21 mouse cellular contexts compared by ENCODE assay signal in the genomic region with DNA sequence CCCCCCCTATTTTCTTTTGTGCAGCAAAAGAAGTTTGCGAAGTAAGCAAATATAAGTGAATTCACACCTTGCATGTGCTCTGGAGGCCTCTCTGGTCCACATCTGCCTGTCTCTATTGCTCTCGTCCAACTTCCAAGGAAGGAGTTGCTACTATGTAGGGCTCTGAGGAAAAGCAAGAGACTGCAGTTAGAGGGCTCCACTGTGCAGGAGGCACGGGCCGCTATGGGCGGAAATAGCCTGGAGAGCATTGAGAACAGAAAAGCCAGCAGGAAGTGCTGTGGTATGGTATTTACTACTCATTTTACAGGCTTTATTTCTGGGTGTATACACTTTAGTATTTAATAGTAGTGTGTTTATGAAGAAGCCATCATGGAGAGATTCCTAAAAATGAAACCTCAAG.
DNase-seq lines count a peak whose midpoint lies in the region; ATAC-seq and TF ChIP-seq lines count a peak whose summit lies in the region.
"Had no signal": no experiment of that assay in that cellular context is flagged by ENCODE, and none has a peak within 500 bp of the region (broad histone marks: within the 10 kb centered on the region; RNA-seq: fewer than 3 reads in every experiment).

No protein-coding gene starts in this region.

- intact Hi-C loops in left cerebral cortex, adult 2 months (cut with DNase I), result loop anchor here (10.0 kb wide), 2 partner anchors 152 to 372 kb away; no protein-coding TSS in a partner anchor

- H3K27me3 ChIP-seq in hindbrain, postnatal 0 days (ENCODE audit: insufficient read depth, low read length), result no peaks in the 10 kb centered on the region
- H3K27me3 ChIP-seq in hindbrain, embryonic 16.5 days (replicated peaks; ENCODE audit: control insufficient read depth, insufficient read depth, low read length), result no peaks in the 10 kb centered on the region
- no peaks in the 10 kb centered on the region for H3K27me3 ChIP-seq in lung, postnatal 0 days (replicated peaks; ENCODE audit: insufficient read depth, low read length)
- no peaks in the 10 kb centered on the region for H3K27me3 ChIP-seq in stomach, postnatal 0 days (ENCODE audit: control insufficient read depth, insufficient read depth, low read length)
- no peaks in the 10 kb centered on the region for H3K27me3 ChIP-seq in kidney, embryonic 16.5 days (ENCODE audit: insufficient read depth, low read length)
- H3K27me3 ChIP-seq: embryonic facial prominence, embryonic 12.5 days; forebrain, embryonic 15.5 days had no signal

- WGBS in hindbrain, postnatal 0 days, result 75% methylated on average over 5 of the region's 5 CpGs
- 78% methylated on average over 5 of the region's 5 CpGs for WGBS in hindbrain, embryonic 16.5 days
- 59% methylated on average over 5 of the region's 5 CpGs for WGBS in lung, postnatal 0 days
- WGBS in stomach, postnatal 0 days, result 67% methylated on average over 5 of the region's 5 CpGs
- 60% methylated on average over 5 of the region's 5 CpGs for WGBS in kidney, embryonic 16.5 days

- no peaks in the 10 kb centered on the region for H3K9me3 ChIP-seq in hindbrain, postnatal 0 days (ENCODE audit: low read length)
- H3K9me3 ChIP-seq in hindbrain, embryonic 16.5 days (ENCODE audit: control insufficient read depth, low read length), result no peaks in the 10 kb centered on the region
- no peaks in the 10 kb centered on the region for H3K9me3 ChIP-seq in lung, postnatal 0 days (ENCODE audit: low read length)
- no peaks in the 10 kb centered on the region for H3K9me3 ChIP-seq in stomach, postnatal 0 days (ENCODE audit: control insufficient read depth, low read length)
- no peaks in the 10 kb centered on the region for H3K9me3 ChIP-seq in kidney, embryonic 16.5 days (ENCODE audit: low read length)
- H3K9me3 ChIP-seq: embryonic facial prominence, embryonic 12.5 days; forebrain, embryonic 15.5 days; heart, embryonic 13.5 days; hindbrain, embryonic 13.5 days had no signal

- no peak overlapping the region for H3K27ac ChIP-seq in hindbrain, postnatal 0 days
- no peak overlapping the region for H3K27ac ChIP-seq in hindbrain, embryonic 16.5 days (ENCODE audit: low read depth, low read length)
- no peak overlapping the region for H3K27ac ChIP-seq in left cerebral cortex, adult 2 months
- H3K27ac ChIP-seq in lung, postnatal 0 days (ENCODE audit: low read length), result no peak overlapping the region
- no peak overlapping the region for H3K27ac ChIP-seq in stomach, postnatal 0 days (replicated peaks)
- no peak overlapping the region for H3K27ac ChIP-seq in kidney, embryonic 16.5 days (ENCODE audit: low read length)
- H3K27ac ChIP-seq: embryonic facial prominence, embryonic 12.5 days; forebrain, embryonic 15.5 days; heart, embryonic 13.5 days; hindbrain, embryonic 13.5 days had no signal

- peak; percentile 26; the same call in 1 of the 2 replicates for TF ChIP-seq CTCF in hindbrain, postnatal 0 days (IDR thresholded peaks at IDR 0.05; ENCODE audit: low read depth)
- TF ChIP-seq CTCF in left cerebral cortex, adult 2 months (IDR thresholded peaks at IDR 0.05), result peak; percentile 18
- TF ChIP-seq CTCF in lung, postnatal 0 days (IDR thresholded peaks at IDR 0.05), result peak; percentile 39
- TF ChIP-seq CTCF in stomach, postnatal 0 days (IDR thresholded peaks at IDR 0.05; ENCODE audit: low read depth), result peak; percentile 28; the same call in 1 of the 2 replicates

- no peak for ATAC-seq in hindbrain, postnatal 0 days
- no peak for ATAC-seq in hindbrain, embryonic 16.5 days
- no peak for ATAC-seq in lung, postnatal 0 days
- no peak for ATAC-seq in stomach, postnatal 0 days (ENCODE audit: low FRiP score, low TSS enrichment)
- no peak for ATAC-seq in kidney, embryonic 16.5 days (ENCODE audit: low FRiP score, low TSS enrichment)
- ATAC-seq: CD4-positive, CD25-positive, alpha-beta regulatory T cell, adult 4 months; forebrain, embryonic 15.5 days had no signal

- no peak for TF ChIP-seq EP300 in lung, postnatal 0 days (IDR thresholded peaks at IDR 0.05)
- TF ChIP-seq EP300 in stomach, postnatal 0 days (optimal IDR thresholded peaks at IDR 0.05), result no peak

- no peak overlapping the region for H3K9ac ChIP-seq in hindbrain, postnatal 0 days (replicated peaks; ENCODE audit: low read length)
- no peak overlapping the region for H3K9ac ChIP-seq in hindbrain, embryonic 16.5 days (ENCODE audit: low read depth, low read length)
- no peak overlapping the region for H3K9ac ChIP-seq in lung, postnatal 0 days (replicated peaks; ENCODE audit: low read depth)
- H3K9ac ChIP-seq in stomach, postnatal 0 days (ENCODE audit: low read length), result no peak overlapping the region
- H3K9ac ChIP-seq in kidney, embryonic 16.5 days (replicated peaks; ENCODE audit: low read length), result no peak overlapping the region
- H3K9ac ChIP-seq: embryonic facial prominence, embryonic 12.5 days; forebrain, embryonic 15.5 days; heart, embryonic 13.5 days; hindbrain, embryonic 13.5 days had no signal

- DNase-seq in hindbrain, postnatal 0 days (ENCODE audit: low spot score), result no peak
- no peak for DNase-seq in left cerebral cortex, adult 2 months (ENCODE audit: extremely low spot score in 1 of 2, low spot score in 2 of 2)
- no peak for DNase-seq in left cerebral cortex, adult 9 months (ENCODE audit: low spot score in 2 of 2)
- no peak for DNase-seq in lung, postnatal 0 days (ENCODE audit: low spot score)
- DNase-seq in lung, postnatal 4 days, result no peak
- DNase-seq in stomach, postnatal 0 days (ENCODE audit: low spot score), result no peak
- DNase-seq: adrenal gland, postnatal 14 days; B cell, adult 2 months; cerebellum, adult 11-12 months; cerebellum, adult 9-10 months; cerebellum, postnatal 25 days; heart, adult 11 months; heart, postnatal 10 days had no signal

- H3K4me3 ChIP-seq in hindbrain, postnatal 0 days (ENCODE audit: low read length), result no peak overlapping the region
- no peak overlapping the region for H3K4me3 ChIP-seq in hindbrain, embryonic 16.5 days (ENCODE audit: low read length)
- H3K4me3 ChIP-seq in left cerebral cortex, adult 2 months, result no peak overlapping the region
- H3K4me3 ChIP-seq in lung, postnatal 0 days (ENCODE audit: low read depth, low read length), result no peak overlapping the region
- no peak overlapping the region for H3K4me3 ChIP-seq in stomach, postnatal 0 days (ENCODE audit: low read depth, low read length)
- H3K4me3 ChIP-seq in kidney, embryonic 16.5 days (ENCODE audit: low read length), result no peak overlapping the region
- H3K4me3 ChIP-seq: embryonic facial prominence, embryonic 12.5 days; forebrain, embryonic 15.5 days; heart, embryonic 13.5 days; hindbrain, embryonic 13.5 days had no signal

- no peaks in the 10 kb centered on the region for H3K36me3 ChIP-seq in hindbrain, postnatal 0 days (ENCODE audit: insufficient read depth, low read length)
- H3K36me3 ChIP-seq in hindbrain, embryonic 16.5 days (ENCODE audit: control insufficient read depth, insufficient read depth, low read length), result no peaks in the 10 kb centered on the region
- H3K36me3 ChIP-seq in lung, postnatal 0 days (ENCODE audit: insufficient read depth, low read length), result no peaks in the 10 kb centered on the region
- no peaks in the 10 kb centered on the region for H3K36me3 ChIP-seq in stomach, postnatal 0 days (ENCODE audit: control insufficient read depth, insufficient read depth, low read length)
- no peaks in the 10 kb centered on the region for H3K36me3 ChIP-seq in kidney, embryonic 16.5 days (ENCODE audit: insufficient read depth, low read length)
- H3K36me3 ChIP-seq: embryonic facial prominence, embryonic 12.5 days; forebrain, embryonic 15.5 days; G1E; heart, embryonic 13.5 days; hindbrain, embryonic 13.5 days had no signal

- H3K4me1 ChIP-seq in hindbrain, postnatal 0 days (ENCODE audit: insufficient read depth, low read length), result no peaks in the 10 kb centered on the region
- peaks cover 3% of the 10 kb centered on the region; the same call in 1 of the 2 replicates for H3K4me1 ChIP-seq in hindbrain, embryonic 16.5 days (ENCODE audit: control insufficient read depth, insufficient read depth, low read depth, low read length)
- no peaks in the 10 kb centered on the region for H3K4me1 ChIP-seq in lung, postnatal 0 days (ENCODE audit: insufficient read depth, low read depth, low read length)
- no peaks in the 10 kb centered on the region for H3K4me1 ChIP-seq in stomach, postnatal 0 days (replicated peaks; ENCODE audit: control insufficient read depth, insufficient read depth)
- H3K4me1 ChIP-seq in kidney, embryonic 16.5 days (ENCODE audit: insufficient read depth, low read length), result peaks cover 3% of the 10 kb centered on the region; the same call in 1 of the 2 replicates
- H3K4me1 ChIP-seq: embryonic facial prominence, embryonic 12.5 days had no signal

- H3K4me2 ChIP-seq in hindbrain, postnatal 0 days (ENCODE audit: low read depth, low read length), result no peak overlapping the region
- no peak overlapping the region for H3K4me2 ChIP-seq in hindbrain, embryonic 16.5 days (ENCODE audit: low read length)
- no peak overlapping the region for H3K4me2 ChIP-seq in lung, postnatal 0 days (replicated peaks; ENCODE audit: low read depth, low read length)
- no peak overlapping the region for H3K4me2 ChIP-seq in stomach, postnatal 0 days (replicated peaks; ENCODE audit: low read depth)
- H3K4me2 ChIP-seq in kidney, embryonic 16.5 days (replicated peaks; ENCODE audit: low read depth, low read length), result no peak overlapping the region
- H3K4me2 ChIP-seq: embryonic facial prominence, embryonic 12.5 days; forebrain, embryonic 15.5 days; heart, embryonic 13.5 days; hindbrain, embryonic 13.5 days had no signal
